Mouse (Mus musculus) kidney, adult 11 months (tissue): Measurements from ENCODE around the gene Scgb2b17.
"Not testable (repeated sequence)": the region's sequence is repeated elsewhere in the genome, so short reads cannot be mapped to it uniquely, and the experiment has no call there.

ENCODE experiments used
- DNase-seq: peaks from one replicate; pipeline ENCODE4 v3.0.0; 2022

Gene Scgb2b17

DNA sequence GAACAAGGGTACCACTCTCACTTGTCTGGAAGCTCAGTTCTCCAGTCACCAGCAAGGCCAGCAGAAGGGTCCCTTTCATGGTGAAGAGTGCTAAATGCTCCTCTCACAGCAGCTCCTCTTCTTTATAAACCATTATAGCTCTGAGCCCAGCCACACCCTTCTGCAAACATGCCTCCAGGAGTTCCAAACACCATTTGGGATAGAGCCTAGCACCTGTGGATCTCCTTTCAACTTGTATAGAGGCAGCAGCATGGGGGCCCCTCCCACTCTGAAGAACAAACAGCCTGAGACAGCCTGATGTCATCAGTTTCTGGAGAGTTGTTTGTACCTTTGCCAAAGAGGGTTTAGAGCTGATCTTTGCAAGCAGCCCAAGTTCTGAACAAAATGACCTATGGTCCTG, at the start of gene Scgb2b17:
Gene Scgb2b17, minus strand, starts transcription at position 101 of the 400 bp plus-strand sequence.
- DNase-seq = not testable (repeated sequence)

DNA sequence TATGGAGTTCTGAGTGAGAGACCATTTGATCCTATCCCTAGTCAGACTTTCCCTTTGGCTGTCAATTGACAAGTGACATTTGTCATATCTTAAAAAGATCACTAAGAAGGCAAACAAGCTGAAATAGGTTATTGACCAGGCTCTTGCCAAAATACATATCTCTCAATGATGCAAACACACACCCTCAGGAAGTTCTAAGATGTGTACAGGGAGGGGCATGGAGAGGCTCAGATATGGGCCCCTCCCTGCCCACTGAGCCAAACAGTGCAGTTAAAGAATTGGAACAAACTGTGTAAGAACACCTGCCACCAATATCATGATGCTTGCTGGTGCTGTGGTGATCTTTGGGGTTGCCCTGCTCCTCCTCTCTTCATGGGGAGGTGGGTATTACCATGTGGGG, 6.8 kb upstream of the Scgb2b17 start, which contains the start of gene Scgb1b17:
Gene Scgb1b17, plus strand, starts transcription at position 301 of the 400 bp plus-strand sequence.
- not testable (repeated sequence) for DNase-seq
